Mouse (Mus musculus) right cerebral cortex, postnatal 25 days (tissue): Measurements from ENCODE around the gene Cenpa.
A peak's percentile ranks its signal among the peaks of the same experiment; 100 is the strongest.
"Not testable (repeated sequence)": the region's sequence is repeated elsewhere in the genome, so short reads cannot be mapped to it uniquely, and the experiment has no call there.

Experiments used
- DNase-seq: peaks from one replicate; pipeline ENCODE4 v3.0.0; 2022

Cenpa gene

DNA sequence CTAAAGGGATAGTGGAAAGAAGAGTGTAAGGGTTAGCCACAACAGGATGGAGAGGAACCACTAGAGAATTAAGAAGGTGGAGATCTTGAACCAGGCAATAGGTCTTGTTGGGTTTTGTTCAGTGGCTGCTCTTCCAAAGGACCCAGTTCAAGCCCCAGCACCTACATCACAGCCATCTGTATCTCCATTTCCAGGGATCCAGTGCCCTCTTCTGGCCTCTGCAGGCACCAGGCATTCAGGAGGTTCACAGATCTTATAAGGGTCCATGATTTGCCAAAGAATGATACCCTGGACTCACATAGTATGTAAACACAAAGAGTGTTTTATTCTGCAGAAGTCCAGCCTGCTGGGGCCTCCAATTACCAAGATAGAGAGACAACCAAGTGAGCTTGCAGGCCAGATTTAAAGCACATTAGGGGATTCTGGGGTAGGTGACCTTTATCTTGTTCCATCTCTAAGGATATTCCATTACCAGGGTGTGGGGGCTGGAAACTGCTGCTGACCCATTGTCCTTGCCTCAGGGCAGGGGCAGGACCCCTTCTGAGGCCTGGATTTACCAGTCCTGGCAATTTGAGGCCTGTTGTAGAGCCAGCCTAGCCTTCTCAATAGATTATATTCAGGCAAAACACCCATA, 16.5 kb downstream of the Cenpa start:
- DNase-seq = no peak

DNA sequence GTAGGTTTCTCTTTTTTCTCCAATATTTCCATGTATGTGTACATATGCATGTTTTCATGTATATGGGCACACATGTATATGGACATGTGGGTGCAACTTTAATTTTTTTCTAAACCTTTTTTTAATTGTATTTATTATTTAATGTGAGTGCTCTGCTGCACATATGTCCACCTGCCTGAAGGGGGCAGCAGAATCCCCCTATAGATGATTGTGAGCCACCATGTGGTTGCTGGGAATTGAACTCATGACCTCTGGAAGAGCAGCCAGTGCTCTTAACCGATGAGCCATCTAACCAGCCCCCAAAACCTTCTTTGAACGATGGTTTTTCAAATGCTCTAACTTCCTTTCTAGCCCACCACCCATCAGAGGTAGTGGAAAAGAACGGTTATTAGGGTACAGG, 17.4 kb downstream of the Cenpa start:
- DNase-seq = no peak

DNA sequence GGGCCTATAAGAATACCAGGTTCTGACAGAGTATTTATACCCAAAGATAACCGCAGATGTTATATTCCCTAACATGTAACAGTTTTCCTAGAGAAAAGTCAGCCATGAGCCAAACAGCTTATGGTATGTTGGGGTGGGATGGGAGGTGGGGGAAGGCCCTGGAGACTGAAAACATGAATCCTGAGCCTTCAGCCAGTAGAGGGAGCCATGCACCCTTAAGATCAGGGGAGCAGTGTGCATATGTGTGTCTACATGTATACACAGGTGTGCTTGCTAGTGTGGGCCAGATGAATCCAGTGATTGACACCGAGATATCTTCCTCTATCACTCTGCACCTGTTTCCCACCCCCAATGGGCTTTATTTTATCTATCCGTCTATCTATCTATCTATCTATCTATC, 20.2 kb downstream of the Cenpa start:
- DNase-seq = no peak

DNA sequence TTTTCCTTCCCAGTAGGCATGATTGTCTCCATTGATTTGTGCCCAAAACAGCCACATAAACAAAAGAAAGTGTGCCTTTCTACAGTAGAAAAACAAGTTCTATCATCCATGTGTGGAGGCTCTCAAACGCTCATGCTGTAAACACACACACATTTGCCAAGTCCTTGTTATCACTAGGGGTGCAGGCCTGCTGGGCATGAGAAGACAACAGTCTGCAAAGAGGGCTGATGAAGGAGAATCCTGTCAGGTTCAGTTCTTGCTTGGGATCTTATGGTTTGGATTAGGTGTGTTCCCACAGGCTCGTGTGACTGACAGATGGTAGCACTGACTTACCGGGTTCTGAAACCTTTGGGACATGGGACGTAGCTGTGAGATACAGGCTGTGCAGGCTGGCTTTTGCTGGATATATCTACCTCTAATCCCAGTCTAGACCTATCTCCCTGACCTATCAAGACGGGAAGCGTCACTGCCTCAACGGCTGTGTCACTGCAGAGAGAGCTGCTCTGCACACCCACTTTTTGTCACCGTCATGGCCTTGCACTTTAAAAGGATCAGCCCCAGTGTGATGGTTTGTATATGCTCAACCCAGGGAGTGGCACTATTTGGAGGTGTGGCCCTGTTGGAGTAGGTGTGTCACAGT, 33.9 kb downstream of the Cenpa start:
- no peak for DNase-seq

DNA sequence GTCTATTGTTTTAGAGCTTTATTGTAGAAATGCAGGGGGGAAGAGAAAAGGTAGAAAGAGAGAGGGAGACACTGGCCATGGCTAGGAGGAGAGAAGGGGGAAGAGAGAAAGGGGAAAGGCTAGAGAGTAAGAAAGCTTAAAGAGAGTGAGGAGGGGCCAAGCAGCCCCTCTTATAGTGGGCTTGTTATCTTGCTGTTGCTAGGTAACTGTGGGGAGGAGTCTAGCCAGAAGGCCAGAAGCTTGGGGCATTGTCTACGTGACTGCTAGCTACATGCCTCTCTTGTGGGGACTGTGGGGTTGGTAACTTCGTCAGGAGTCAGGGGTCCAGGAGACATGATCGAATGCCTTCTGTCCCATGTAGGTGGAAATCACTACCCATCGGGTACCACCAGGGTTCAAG, 34.8 kb downstream of the Cenpa start:
- not testable (repeated sequence) for DNase-seq

DNA sequence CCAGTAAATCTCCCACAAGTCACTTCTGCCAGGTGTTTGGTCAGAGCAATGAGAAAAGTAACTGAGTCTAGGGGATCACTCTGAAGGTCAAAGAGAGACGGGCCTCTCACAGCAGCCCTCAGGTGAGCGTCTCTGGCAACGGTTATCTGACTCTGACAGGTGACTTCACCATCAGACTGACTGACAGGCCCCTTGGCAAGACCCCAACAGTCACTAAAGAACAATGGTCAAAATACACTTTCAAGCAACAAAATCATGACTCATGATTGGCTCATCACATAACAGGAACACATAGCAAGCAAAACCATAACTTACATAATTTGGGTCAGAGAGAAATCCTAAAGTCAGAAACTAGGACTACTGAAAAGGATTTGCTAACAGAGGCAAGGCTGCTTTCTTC, 35.3 kb downstream of the Cenpa start:
- DNase-seq = no peak

DNA sequence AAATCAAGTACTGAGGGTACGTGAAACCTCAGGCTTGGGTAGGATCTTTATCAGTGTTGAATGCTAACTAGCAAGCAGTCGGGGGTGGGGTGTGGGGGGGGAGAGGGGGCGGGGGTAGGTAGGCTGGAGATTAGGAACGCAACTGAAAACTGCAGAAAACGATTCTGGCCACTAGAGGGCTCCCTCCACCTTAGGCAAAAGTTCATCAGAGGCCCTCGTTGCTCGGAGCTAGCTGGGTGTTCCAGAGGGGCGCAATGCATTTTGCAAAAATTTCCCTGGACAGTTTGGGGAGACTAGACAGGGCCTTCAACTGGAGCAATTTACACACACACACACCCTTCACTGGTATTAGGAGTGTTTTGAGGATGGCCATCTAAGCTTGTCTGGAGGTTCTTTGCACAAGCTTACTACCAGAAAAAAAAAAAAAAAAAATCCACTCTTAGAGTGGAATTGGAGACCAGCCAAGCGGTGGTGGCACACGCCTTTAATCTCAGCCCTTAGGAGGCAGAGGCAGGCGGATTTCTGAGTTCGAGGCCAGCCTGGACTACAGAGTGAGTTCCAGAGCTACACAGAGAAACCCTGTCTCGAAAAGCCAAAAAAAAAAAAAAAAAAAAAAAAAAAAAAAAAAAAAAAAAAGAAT, 43.3 kb downstream of the Cenpa start:
- peak; percentile 55 for DNase-seq

DNA sequence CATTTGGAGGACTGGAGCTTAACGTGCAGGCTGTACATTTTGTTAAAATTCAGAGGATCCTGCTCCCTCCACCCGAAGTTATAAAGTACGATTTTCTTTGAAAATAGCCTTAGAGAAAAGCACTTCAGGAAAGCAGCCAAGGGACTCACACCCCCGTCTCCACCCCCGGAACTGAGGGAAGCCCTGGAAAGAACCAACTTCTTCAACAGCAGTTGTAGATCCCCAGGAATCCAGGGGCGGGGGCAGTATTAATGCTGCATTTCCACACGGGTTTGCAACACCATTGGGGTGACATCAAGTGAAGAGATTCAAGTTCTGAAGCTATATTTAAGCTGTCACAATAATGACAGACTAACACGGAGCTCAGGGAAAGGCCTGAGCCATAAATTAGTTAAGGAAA, 43.9 kb downstream of the Cenpa start:
- peak; percentile 65 for DNase-seq

DNA sequence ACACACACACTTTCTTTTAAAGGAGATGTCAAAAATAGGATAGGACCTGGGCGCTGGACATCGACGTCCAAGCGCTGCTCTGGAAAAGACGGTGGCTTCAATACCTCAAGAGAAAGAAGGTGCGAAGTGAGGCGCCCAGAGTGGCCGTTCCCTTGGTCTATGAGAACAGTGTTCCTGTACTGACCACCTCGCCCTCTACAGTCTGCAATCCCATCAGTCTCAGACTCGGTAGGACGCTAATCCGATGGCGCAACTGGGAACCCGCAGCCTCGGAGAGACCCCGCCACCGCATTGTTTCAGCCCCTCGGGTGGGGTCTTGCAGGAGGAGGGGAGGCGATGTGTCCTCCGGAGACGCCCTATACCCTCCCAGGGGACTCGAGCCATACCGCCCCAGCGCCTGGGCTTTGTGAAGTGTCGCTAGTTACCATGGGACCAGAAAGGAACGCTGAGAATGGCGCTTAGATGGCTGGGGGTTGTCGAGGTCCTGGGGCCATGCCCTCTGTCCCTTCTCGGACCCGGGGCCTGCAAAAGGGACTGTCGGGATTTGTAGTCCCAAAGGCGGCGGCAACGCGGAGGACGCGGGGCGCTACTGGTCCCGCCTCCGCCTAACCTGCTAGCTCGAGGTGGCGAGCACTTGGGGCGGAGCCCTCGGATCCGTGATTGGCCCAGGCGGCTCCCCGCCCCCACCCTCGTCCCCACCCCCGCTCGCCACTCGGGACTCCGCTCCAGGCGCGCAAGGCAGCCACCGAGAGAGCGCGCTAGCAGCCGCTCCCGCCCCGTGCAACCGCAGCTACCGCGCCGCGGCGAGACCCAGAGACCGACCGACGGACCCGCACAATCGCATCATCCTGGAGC, 44.8 kb downstream of the Cenpa start, which contains the start of gene Dpysl5:
Dpysl5 (plus strand) TSS at position 418 of the 855 bp plus-strand sequence.
- peak; percentile 82 for DNase-seq

DNA sequence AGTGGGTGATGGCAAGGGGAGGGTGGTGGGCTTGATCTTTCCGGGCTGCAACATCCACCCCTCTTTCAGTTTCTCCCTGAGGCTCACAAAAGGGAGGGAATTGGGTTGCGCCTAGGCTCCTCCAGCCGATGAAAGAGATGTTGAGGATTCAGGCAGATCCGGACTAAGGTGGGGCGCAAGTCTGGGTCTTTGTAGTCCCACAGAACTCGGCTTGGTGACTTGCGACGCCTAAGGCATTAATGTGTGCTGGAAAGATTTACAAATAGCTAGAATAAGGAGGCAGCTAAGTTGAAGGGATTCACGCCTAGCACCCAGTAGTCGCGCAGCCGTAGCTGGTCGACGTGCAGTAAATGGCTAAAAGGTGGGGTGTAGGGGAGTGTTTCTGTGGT, 45.4 kb downstream of the Cenpa start:
- DNase-seq = no peak

DNA sequence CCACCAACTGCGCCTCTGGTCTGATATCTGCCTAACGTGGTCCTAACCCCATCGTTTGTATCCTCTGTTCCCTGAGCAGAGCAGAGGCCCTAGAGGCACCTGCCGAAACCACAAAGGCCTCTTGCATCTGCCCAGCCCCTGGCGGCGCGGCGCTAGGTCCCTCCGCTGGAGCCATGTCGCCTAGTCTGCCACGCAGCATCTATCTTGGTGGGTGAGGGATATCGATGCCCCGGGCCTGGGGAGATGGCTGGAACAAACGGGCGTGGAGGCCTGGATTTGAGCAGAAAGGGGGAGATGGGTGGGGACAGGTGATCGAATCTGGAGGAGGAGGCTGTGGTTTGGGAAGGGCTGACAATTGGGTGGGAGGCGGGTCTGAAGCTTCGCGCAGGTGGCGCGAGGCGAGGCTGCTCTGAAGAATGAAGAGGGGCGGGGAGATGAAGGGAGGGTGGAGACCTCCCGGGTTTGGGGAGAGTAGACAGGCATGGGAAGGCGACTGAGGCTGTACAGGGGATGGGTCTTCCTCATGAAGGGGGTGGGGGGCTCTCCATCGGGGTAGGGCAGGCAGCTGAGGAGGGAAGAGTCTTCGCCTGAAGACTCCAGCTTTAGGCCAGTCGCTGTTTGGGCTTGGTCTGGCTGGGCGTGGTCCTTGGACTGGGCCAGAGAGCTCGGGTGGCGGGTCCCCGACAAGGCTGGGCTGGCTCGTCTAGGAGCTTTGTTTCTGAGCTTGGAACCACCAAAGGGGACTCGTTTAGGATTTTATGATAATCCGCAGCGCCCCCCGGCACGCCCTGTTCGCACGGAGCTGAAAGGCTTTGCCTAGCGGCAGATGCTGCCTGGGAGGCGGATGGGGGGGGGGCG, 46.1 kb downstream of the Cenpa start:
- peak; percentile 42 for DNase-seq

DNA sequence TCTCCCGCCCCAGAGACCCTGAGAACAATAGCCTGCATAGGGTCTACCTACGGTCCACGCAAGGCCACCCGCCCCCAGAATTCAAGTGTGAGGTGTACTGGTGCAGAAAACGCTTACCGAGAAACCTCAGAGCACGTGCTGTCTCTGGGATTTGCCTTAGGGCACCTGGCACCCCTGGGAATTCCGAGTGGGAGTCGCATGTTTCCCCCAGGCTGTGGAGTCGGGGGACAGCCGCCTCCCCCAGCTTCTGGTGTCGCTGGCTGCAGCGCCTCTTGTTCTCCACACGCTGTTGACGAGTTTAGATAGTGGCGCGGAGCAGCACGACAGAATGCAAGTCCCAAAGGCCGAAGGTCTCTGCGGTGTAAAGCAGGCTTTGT, 46.7 kb downstream of the Cenpa start:
- peak; percentile 16 for DNase-seq

DNA sequence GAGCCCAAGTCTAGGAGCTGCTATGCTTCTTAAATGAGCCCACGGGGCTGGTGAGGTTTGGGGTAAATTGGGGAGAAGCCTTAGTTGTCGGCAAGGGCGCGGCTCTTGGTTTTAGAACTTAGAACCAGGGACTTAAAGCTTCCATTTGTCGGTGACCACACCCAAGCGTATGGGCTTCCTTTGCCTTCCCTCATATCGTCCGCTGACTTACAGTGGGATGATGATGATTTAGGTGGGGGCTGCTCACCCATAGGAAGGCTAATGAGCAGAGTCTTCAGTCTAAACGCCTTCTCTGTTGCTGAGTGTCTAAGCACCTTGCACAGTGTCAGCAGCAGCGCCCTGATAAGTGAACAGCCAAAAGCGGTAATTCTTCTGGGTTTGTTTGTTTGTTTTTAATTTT, 47.1 kb downstream of the Cenpa start:
- DNase-seq = no peak

DNA sequence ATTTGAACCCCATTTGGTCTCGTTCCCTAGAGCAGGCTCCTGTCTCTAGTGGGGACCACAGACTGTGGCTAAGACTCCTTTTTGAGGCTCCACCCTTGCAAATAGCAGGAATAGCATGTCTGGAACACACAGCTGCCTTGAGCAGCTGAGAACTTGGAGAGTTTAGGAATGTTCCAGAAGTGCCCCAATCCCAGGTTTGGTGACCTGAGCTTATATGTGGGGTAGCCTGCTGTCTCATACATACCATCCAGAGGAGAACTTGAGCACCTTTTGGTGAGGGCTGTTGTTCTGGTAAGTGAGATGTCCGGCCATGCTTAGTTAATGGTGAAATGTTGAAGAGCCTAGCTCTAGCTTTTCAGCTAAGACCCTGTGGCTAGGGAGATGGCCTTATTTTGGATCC, 49.7 kb downstream of the Cenpa start:
- no peak for DNase-seq

DNA sequence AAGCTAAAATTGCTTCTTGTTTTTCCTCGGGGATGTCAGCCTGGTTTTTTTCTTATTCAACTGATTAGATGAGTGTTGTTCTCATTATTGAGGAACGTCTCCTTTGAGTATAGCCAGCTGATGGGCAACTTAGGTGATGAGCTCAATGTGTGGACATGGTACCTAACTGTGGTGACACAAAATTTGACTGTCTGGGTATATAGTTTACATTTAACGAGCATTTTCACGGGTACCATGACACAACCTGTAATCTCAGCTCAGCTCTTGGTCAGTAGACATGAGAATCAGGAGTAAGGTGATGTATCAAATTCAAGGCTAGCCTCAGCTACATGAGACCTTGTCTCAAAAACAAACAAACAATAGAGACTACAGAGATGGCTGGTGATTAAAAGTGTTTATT, 50.9 kb downstream of the Cenpa start:
- DNase-seq = no peak

DNA sequence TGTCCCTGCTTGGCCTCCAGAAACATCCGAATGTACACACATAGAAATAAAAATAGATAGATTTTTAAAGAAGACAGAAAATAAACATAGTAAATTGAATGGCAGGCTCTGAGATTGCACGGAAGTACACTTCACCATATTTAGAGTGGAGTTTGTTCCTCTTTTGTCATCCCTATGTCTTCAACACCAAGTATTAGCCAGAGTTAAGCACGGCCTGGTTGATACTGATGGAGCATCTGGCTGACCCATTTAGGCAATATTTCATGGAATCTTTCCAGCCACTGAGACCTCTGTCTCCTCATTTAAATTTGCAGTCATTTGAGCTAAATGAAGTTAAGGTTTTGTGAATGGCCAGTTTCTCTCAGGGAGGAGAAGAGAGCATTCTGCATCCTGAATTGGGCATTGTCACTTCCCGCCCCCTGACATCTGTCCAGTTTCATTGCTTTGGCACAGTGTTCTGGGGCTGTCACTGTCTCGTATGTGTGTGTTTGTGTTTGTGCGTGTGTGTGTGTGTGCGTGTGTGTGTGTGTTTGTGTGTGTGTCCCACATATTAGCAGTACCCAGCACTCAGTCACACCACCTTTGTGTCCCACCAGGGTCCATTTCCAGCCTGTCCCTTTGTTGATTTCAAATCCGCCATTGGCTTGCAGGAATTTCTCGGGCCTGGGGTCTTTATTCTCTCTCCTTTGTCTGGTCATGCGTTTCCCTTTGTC, 51.6 kb downstream of the Cenpa start:
- no peak for DNase-seq

DNA sequence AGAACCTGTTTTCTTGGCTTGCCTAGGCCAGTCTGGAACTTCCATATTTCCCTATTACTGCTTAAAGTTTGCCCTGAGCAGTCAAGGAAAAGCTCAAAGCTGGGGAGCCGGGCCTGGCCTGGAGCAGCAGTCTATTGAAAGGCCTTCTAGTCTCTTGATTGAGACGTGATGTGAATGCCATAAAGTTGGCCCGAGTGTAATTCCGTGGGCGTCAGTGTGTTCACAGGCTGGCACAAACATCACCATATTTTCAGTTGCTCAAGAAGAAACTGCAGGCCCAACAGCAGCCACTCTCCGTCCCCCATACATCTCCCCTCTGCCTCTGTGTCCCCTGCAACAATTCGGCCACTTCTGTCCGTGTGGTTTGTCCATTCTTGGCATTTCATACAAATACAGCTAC, 55.4 kb downstream of the Cenpa start:
- no peak for DNase-seq
